Mouse (Mus musculus): ENCODE measurements around the gene Zscan2. TPM values are rescaled to one million over a fixed set of nuclear protein-coding genes. Genes with fewer than 3 reads are reported as not detected.
A peak's percentile ranks its signal among the peaks of the same experiment; 100 is the strongest.

The Zscan2 gene
- total RNA-seq (2021), result 10 to 100 TPM; 13.5 to 14.4 TPM
- long read RNA-seq, partial matches to known transcripts, result 0 of 5 reads
- long read RNA-seq, other reads (novel, unspliced or antisense), result 2 of 5 reads

GRCm38 (mm10) chr7:80860729-80861274 lies at the start of gene Zscan2:
Gene Zscan2 (plus strand): TSS chr7:80860920.
- DNase-seq (ENCODE audit: low spot score in 2 of 2), result peak; percentile 85 to 88

GRCm38 (mm10) chr7:80813397-80813796 lies 47.3 kb upstream of the Zscan2 start:
- no peak for DNase-seq (ENCODE audit: low spot score in 2 of 2)

DNA sequence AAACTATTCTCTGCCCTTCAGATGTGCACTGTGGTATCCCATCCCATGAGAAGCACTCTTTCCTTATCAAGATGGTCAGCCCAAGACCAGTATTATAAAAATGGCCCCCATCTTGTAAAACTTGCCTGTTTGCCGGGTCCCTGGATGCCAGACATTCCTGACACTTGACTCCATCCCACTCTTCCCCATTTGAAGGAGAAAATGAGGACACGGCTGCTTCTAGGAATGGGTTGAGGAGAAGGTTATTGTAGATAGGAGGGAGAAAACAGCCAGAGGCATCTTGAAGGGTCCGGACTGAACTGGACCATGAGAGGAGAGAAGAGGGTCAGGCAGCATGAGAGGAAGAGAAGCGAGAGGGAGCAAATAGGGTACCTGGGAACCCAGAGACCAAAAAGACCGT lies 44.1 kb upstream of the Zscan2 start:
- no peak for DNase-seq (ENCODE audit: low spot score in 2 of 2)

DNA sequence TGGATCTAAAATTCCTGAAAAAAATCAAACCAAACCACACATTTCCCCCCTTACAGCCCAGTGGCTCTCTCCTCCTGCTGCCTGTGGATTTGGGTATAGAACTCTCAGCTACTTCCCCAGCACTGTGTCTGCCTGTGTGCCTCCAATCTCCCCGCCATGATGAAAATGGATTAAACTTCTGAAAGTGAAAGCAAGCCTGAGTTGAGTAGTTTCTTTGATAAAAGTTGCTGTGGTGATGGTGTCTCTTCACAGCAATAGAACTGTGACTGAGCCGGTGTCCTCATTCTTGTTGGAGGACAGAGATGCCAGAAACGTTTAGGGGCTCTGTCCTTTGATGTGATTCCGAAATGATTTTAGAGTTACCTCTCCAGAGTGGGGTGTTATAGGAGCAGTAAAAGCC lies 39.9 kb upstream of the Zscan2 start:
- no peak for DNase-seq (ENCODE audit: low spot score in 2 of 2)

DNA sequence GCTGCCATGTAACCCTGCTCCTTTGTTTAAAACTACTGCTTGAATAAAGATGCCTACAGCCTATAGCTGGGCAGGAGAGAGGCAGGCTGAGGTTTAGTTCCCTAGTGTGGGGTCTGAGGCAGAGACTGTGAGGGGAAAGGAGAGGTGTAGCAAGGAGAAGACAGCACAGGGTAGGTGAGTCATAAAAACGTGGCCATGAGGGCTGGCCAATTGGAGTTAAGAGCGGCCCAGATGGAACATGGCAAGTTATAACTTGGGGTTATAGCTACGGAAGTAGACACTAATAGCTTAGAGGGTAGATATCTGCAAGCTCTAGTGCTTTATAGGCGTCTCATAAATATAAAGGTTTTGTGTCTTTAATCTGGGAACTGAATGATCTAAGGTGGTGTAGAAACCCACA lies 37.5 kb upstream of the Zscan2 start:
- DNase-seq (ENCODE audit: low spot score in 2 of 2), result no peak

DNA sequence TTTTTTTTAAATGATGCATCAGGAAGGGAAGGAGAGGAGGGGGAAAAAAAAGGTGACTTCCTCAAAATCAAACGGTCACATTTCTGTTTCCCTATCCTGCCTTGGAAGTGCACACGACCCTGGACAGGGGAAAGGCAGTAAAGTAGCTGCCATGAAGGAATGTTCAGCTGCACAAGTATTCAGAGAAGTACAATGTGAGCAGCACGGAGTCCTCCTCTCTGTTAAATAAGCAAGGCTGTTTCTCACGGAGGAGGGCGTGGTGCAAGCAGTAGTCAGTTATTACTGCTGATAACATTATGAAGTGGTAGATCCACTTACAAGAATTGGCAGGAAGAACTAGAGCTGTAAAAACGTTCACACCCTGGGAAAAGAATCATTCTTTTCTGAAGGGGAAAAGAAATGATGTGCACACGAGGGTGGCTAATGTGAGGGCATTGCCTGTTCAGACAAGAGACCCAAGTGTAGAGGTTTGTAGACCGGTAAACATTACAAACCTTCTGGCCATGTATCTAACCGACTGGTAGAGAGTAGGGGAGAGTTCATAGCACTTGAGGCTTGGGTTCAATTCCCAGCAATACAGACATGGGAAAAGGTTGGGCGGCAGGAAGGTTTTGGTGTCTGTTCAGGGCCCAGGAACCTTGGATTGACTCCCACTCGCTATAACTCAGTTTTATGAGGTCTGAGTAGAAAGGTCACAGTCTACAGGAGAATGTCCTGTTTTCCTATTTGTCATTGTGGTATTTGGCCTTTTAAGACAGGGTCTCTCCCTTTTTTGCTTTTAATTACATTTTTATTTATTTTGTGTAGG lies 36.6 kb upstream of the Zscan2 start:
- no peak for DNase-seq (ENCODE audit: low spot score in 2 of 2)

DNA sequence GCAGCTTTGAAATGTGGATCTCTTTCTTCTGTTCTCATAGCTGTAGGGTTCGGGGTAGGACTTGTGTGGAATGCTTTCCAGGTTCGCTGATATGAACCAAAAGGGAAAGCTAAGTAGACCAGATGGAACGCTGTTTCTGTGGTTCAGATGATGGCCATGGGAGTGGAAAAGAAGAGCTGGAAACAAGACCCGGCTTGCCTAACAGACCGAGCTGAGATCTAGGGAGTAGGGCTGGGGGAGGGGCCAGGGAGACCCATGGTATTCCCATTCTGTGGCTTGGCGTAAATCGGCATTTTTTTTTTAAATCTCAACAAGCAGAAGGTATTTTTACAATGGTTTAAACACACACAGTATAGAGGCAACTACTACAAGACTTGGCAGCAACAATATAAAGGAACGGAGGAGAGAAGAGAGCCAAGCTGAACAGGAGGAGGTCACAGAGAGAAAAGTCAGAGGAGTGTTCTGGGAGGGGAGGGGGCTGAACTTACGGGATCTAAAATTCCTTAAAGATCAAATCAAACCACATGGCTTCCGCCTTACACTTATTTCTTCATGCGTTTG lies 34.8 kb upstream of the Zscan2 start, which contains the start of gene Iqgap1:
Gene Iqgap1, minus strand, starts transcription at position 132 of the 561 bp plus-strand sequence.
- no peak for DNase-seq (ENCODE audit: low spot score in 2 of 2)

DNA sequence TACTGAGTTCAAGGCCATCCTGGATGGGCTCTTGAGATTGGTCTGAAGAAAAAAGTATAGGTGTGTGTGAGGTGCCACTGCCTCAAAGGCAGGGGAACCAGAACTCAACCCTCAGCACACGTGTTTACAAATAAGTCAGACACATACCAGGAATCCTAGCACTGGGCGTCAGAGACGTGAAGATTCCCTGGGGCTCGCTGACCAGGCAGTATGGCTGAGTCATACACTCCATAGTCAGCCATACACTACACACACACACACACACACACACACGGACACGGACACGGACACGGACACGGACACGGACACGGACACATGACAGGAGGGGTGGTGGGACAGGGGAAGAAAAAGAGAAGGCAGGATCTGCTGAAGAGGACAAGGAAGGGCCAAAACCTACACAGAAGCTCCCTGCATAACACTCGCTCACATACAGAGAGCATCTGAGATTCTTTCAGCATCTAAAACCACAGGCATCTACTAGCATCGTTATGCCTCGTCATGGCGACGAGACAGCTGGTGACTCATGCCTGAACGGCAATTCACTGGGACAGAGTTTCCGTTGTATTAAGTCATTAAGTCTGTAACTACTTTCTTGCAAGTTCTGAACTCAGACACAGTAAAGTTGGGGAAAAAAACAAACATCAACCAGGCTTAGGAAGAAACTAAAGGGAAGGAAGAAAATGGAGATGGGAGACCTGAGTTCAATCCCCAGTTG lies 32.4 kb upstream of the Zscan2 start:
- no peak for DNase-seq (ENCODE audit: low spot score in 2 of 2)

DNA sequence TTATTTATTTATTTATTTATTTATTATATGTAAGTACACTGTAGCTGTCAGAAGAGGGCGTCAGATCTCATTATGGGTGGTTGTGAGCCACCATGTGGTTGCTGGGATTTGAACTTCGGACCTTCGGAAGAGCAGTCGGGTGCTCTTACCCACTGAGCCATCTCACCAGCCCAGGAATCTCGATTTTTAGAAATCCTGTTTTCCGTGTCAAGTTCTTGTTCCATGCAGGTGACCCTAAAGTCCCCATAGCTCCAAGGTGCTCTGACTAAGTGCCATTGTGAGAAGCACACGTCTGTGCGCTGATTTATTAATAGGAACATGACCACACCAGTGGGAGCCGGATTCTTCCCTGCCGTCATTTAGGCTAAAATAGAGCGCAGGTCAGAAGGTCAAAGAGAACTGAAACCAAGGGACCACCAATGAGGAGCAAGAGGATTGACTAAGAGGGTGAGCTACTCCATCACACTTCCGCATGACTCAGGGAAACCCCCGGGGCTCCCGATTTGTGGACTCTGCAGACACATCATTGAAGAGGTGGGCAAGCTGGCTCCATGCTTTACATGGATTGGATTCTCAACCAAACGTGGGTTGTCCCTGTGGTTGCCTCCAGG lies 30.4 kb upstream of the Zscan2 start:
- no peak for DNase-seq (ENCODE audit: low spot score in 2 of 2)

- DNase-seq (ENCODE audit: low spot score in 2 of 2), result no peak
Observed at GRCm38 (mm10) chr7:80832191-80832590, 28.5 kb upstream of the Zscan2 start.

GRCm38 (mm10) chr7:80832996-80833650 lies 27.6 kb upstream of the Zscan2 start:
- peak; percentile 16 to 29 for DNase-seq (ENCODE audit: low spot score in 2 of 2)

DNA sequence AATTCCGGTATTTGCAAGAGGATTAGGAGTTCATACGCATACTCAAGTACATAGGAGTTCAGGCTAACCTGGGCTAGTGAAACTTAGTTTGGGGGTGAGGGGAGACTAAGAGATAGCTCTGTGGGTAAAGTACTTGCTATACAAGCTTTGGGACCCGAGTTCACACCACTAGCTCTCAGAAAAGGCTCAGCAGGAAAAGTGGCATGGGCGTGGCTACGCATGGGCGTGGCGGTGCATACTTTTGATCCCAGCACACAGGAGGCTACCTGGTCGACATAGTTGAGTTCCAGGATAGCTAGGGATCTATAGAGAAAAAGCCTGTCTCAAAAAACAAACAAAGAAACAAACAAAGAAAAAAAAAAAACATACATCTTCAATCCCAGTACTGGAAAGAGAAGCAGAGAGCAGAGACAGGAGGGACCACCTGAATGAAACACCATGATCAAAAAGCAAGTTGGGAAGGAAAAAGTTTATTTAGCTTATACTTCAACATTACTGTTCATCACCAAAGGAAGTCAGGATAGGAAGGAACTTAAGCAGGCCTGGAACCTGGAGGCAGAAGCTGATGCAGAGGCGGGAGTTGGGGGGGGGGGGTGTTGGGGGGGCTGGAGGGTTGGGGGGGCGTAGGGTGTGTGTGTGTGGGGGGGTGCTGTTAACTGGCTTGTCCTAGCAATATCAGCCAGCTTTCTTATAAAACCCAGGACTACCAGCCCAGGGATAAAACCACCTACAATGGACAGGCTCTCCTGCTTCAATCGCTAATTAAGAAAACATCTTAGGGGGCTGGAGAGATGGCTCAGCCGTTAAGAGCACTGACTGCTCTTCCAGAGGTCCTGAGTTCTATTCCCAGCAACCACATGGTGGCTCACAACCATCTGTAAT lies 26.8 kb upstream of the Zscan2 start:
- DNase-seq (ENCODE audit: low spot score in 2 of 2), result no peak

DNA sequence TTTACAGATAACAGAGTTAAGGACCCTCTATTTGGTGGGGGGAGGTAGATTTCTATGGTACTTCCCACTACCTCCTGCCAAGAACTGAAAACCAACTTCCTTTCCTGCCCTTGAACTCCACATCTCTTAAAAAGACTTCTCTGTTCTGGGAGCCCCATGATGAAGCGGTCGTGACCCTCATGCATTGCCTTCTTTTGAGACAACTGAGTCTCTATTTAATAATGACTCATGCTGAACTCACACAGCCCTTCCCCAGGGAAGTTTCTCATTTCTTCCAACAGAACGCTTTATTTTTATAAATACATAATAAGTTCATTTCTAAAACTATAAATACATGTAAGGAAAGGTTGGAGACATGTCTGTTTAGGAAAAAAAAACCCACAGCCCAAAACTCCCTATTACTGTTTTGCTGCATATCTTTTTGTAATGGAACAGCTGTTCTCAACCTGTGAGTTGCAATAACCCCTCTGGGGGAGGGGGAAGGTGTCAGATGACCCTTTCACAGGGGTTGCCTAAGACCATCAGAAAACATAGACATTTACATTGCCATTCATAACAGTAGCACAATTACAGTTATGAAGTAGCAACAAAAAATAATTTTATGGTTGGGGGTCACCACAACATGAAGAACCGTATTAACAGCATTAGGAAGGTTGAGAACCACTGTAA lies 24.6 kb upstream of the Zscan2 start:
- DNase-seq (ENCODE audit: low spot score in 2 of 2), result no peak

DNA sequence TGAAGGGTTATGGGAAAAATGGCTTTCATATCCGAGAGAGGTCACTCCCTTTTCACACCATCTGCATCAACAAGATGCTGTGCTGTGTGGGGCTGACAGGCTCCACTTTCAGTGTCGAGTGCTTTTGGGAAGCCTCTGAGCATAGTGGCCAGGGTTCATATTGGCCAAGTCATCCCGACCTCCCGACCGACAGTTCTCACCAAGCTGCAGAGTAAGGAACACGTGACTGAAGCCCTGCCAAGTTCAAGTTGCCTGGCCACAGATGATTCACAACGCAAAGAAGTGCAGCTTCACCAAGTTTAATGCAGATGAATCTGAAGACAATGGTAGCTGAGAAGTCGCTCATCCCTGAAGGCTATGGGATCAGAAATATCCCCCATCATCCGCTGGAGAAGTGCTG lies 23.0 kb upstream of the Zscan2 start:
- DNase-seq (ENCODE audit: low spot score in 2 of 2), result no peak

DNA sequence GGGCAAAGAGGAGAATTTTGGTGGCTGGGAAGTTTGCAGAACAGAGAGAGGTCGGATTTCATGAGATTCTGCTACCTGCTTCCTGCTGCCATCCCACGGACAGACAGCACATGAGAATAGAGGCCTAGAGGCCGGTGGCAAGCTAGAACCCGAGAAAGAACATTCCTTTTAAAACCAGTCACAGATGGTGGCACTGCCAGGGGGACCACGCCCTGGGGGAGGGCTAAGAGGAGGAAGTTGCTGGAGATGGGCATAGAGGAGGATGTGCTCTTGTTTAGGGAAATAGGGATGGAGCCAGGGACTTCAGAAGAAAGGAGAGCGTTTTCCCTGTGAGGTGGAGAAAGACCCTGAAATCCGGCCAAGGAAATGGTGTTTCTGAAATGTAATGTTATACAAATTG lies 22.5 kb upstream of the Zscan2 start:
- DNase-seq (ENCODE audit: low spot score in 2 of 2), result no peak

GRCm38 (mm10) chr7:80839755-80840154 lies 21.0 kb upstream of the Zscan2 start:
- DNase-seq (ENCODE audit: low spot score in 2 of 2), result no peak

DNA sequence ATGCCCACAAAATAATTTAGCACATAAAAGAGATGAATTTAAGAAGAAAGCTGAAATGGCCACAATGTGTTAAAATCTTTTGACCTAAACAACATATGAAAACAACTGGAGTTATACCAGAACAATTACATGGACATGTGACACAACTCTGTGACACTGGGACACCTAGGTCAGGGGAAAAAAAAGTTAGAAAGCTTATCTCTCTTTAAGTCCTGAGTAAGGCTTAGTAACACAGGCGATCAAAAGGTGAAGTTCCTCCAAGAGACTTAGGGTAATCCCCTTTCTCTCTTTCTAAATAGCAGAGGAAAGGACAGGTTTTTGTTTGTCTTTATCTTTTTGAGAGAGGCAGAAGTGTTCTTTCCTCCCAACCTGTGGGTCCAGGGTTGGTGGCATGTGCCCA lies 20.5 kb upstream of the Zscan2 start:
- no peak for DNase-seq (ENCODE audit: low spot score in 2 of 2)

- no peak for DNase-seq (ENCODE audit: low spot score in 2 of 2)
Observed at GRCm38 (mm10) chr7:80840937-80841336, 19.8 kb upstream of the Zscan2 start.

DNA sequence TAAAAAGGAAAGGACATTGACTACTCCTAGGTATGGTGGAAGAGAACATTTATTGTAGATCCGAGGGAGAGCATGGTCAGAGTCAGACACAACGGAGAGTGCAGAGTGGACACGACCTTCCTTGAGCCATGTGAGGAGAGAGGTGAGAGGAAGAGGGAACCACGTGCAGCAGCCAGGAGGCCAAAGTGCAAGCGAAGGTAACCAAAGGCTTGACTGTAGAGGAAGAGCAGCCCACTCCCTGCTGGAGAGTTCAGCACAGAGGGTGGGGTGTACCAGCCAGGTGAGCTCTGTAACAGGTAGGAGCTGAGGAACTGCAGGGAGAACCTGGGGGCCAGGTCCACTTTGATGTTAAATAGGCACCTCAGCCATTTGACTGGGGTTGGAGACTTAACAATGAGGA lies 18.6 kb upstream of the Zscan2 start:
- no peak for DNase-seq (ENCODE audit: low spot score in 2 of 2)

Measured in layer of hippocampus, postnatal 10 days (tissue).